Mouse (Mus musculus): ENCODE data around the gene Rhbg.
A peak's percentile ranks its signal among the peaks of the same experiment; 100 is the strongest.

DNA sequence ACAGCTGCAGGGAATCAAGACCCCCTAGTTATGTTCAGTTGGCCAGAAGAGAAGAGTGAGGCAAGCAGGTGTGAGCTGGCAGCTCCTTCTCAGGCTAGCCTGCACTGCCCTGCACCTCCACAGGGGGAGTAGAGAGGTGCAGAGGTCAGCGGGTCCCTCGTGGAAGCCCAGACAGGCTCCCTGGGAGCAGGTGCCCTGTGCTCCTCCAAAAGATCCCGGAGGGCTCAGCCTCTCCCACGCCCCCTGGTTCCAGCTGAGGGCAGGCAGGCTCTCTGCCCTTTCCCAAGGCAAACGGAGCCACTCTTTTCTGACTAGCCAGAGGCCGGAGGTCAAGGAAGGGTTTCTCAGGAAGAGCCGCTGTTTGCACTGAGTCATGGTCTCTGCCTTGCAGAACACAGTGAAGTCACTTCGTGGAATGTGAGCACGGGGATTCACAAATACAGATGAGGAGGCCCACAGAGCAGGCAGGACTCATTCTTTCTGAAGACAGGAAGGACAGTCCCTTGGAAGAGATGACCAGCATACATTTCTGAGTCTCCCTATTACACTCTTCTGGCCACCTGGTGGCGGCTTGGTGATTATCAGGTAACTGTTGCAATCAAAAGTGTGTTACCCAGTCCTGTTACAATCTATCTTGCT is 16.8 kb downstream of the Rhbg start:
- TF ChIP-seq CTCF (IDR thresholded peaks at IDR 0.05) (peak; percentile 67), EP300 (IDR thresholded peaks at IDR 0.05) (no peak)

Measured in lung, postnatal 0 days (tissue).